Mouse (Mus musculus) G1E (cell line): Measurements from ENCODE around the gene Myoc.

Source experiments
- CTCF ChIP-seq: IDR thresholded peaks from 2 replicates; pipeline ENCODE4 v1.5.1; 2012; ENCODE audit warnings: low read depth, low read length, inconsistent platforms, mixed read lengths
- GATA1 ChIP-seq: IDR thresholded peaks from 2 replicates; pipeline ENCODE4 v1.6.1; 2012; ENCODE audit warnings: borderline replicate concordance, low read length, inconsistent platforms, mixed read lengths
- GATA2 ChIP-seq: IDR thresholded peaks from 2 replicates; pipeline ENCODE4 v1.6.1; 2012; ENCODE audit warnings: low read depth, low read length, inconsistent platforms, borderline replicate concordance
- TAL1 ChIP-seq: conservative IDR thresholded peaks from 2 replicates; pipeline ENCODE4 v1.6.1; 2012; ENCODE audit warnings: low read depth, low read length, inconsistent platforms, mixed read lengths

DNA sequence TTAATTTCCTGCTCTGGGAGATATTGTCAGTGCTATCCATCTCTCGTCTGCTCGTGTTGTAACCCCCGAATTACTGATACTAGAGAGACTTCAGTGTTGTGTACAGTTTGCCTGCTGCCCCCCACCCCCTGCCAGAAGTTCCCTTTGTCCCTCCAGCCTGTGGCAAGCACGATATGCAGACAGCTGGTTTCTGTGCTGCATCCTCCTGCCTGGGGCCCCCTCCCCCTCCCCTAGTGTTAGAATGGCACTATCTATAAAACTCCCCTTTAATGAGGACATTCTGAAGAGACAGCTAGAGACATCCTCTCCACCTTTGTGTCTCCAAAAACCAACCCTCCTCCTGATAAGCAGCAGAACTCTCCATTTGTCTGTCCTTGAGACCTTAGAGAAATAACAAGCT is 15.1 kb upstream of the Myoc start:
- no peak for TF ChIP-seq CTCF
- no peak for TF ChIP-seq TAL1
- no peak for TF ChIP-seq GATA1
- TF ChIP-seq GATA2, result no peak
